Mouse (Mus musculus) layer of hippocampus, postnatal 25 days (tissue): ENCODE results near the gene Rsc1a1. TPM values are rescaled to one million over a fixed set of nuclear protein-coding genes. Genes with fewer than 3 reads are reported as not detected.

Experiments used
- total RNA-seq, 2 experiments: library from RNA; stranded (reverse); gene quantifications; 2 replicates each; pipeline ENCODE4 v1.2.3; 2021

Rsc1a1 gene
- total RNA-seq, 2 experiments from 2014 or later = 2.2 TPM; not detected in 1

Other genes starting within 250 kb of the Rsc1a1 start
- 1 to 10 TPM; 3.5 to 4.7 TPM for gene Srarp, start 249.5 kb downstream of the Rsc1a1 start, total RNA-seq
- gene Zbtb17, start 240.9 kb downstream of the Rsc1a1 start, total RNA-seq = 10 to 100 TPM; 32.2 to 33.6 TPM
- 10 to 100 TPM; 51.6 to 67.6 TPM for gene Spen, start 147.0 kb downstream of the Rsc1a1 start, total RNA-seq
- 1 to 10 TPM; 1.3 to 1.5 TPM for gene Fblim1, start 79.5 kb downstream of the Rsc1a1 start, total RNA-seq
- gene Tmem82, start 67.0 kb downstream of the Rsc1a1 start, total RNA-seq = under 1 TPM; 0.44 to 0.45 TPM
- 1 to 10 TPM; 1.8 to 3.2 TPM for gene Slc25a34, start 61.8 kb downstream of the Rsc1a1 start, total RNA-seq
- 10 to 100 TPM; 59.1 to 69.1 TPM for gene Plekhm2, start 20.7 kb downstream of the Rsc1a1 start, total RNA-seq
- gene Ddi2, start 37.8 kb upstream of the Rsc1a1 start, total RNA-seq = 10 to 100 TPM; 39.7 TPM
- gene Agmat, start 61.1 kb upstream of the Rsc1a1 start, total RNA-seq = not detected
- gene Dnajc16, start 105.3 kb upstream of the Rsc1a1 start, total RNA-seq = 10 to 100 TPM; 41.5 to 42.0 TPM
- gene Casp9, start 108.0 kb upstream of the Rsc1a1 start, total RNA-seq = 10 to 100 TPM; 21.6 to 23.4 TPM
- not detected for gene Cela2a, start 140.6 kb upstream of the Rsc1a1 start, total RNA-seq
- not detected for gene Ctrc, start 160.8 kb upstream of the Rsc1a1 start, total RNA-seq
- gene Efhd2, start 189.3 kb upstream of the Rsc1a1 start, total RNA-seq = 100 to 1,000 TPM; 125 to 131 TPM